Mouse (Mus musculus) hindbrain, postnatal 0 days (tissue): ENCODE results near the gene Txnip. TPM values are rescaled to one million over a fixed set of nuclear protein-coding genes. Genes with fewer than 3 reads are reported as not detected.

Source experiments
- ATAC-seq: fragments of 200-750 bp; cut with Nextera tagmentation; 2 replicates; pipeline ENCODE4 v1.8.0; 2017; ENCODE audit warnings: mild to moderate bottlenecking, moderate TSS enrichment, moderate library complexity
- DNase-seq: peaks from one replicate; pipeline ENCODE4 v3.0.0-alpha.2; 2015; ENCODE audit warnings: low spot score
- H3K27ac ChIP-seq: fragments of 300-500 bp; sonication (generic); 2 replicates; pipeline ENCODE4 v1.5.1; 2014; ENCODE audit warnings: mild to moderate bottlenecking
- H3K27me3 ChIP-seq: fragments of 300-500 bp; sonication (generic); 2 replicates; pipeline ENCODE4 v1.6.1; 2014; ENCODE audit warnings: low read length, mixed read lengths; ENCODE audit not compliant: insufficient read depth
- H3K36me3 ChIP-seq: fragments of 300-500 bp; sonication (generic); 2 replicates; pipeline ENCODE4 v1.6.1; 2014; ENCODE audit warnings: low read length, mixed read lengths; ENCODE audit not compliant: insufficient read depth
- H3K4me1 ChIP-seq: fragments of 300-500 bp; sonication (generic); 2 replicates; pipeline ENCODE4 v1.6.1; 2014; ENCODE audit warnings: antibody characterized with exemption, low read length, mixed read lengths; ENCODE audit not compliant: insufficient read depth
- H3K4me2 ChIP-seq: fragments of 300-500 bp; sonication (generic); 2 replicates; pipeline ENCODE4 v1.6.1; 2014; ENCODE audit warnings: low read depth, mild to moderate bottlenecking, low read length, moderate library complexity, mixed read lengths
- H3K4me3 ChIP-seq: fragments of 300-500 bp; sonication (generic); 2 replicates; pipeline ENCODE4 v1.5.1; 2014; ENCODE audit warnings: low read length
- H3K9ac ChIP-seq: fragments of 300-500 bp; sonication (generic); replicated peaks from 2 replicates; pipeline ENCODE4 v1.6.1; 2014; ENCODE audit warnings: mild to moderate bottlenecking, low read length, moderate library complexity, mixed read lengths
- H3K9me3 ChIP-seq: fragments of 300-500 bp; sonication (generic); 2 replicates; pipeline ENCODE4 v1.6.1; 2016; ENCODE audit warnings: low read length, mixed read lengths
- CTCF ChIP-seq: IDR thresholded peaks from 2 replicates; pipeline ENCODE4 v1.5.1; 2016; ENCODE audit warnings: antibody characterized with exemption, control low read depth, low read depth
- WGBS: fragments of 180-500 bp; shearing (Covaris S2); extraction: QIAGEN DNeasy Blood & Tissue Kit; methylation state at CpG from one replicate; pipeline ENCODE4 v1.1.7; 2014; 5-methylcytosine and 5-hydroxymethylcytosine counted together
- polyA plus RNA-seq: library from polyadenylated mRNA; unstranded; fragments of >200 nt; fragmentation: Nextera tagmentation; extraction: Ambion mirVana; gene quantifications from 2 replicates; pipeline ENCODE4 v1.2.1, GENCODE M21; 2015
- total RNA-seq: library from RNA; depleted of rRNA; stranded (reverse); fragments of >200 nt; gene quantifications from 2 replicates; pipeline ENCODE4 v1.2.3, GENCODE M21; 2014; rRNA removed

Txnip gene
- total and polyA plus RNA-seq, 2 experiments from 2014 or later: 148 to 222 TPM

- H3K4me1 ChIP-seq: peaks cover 19% of the 10 kb centered on the region
- no peak for ATAC-seq
- 85% methylated on average over 4 of the region's 4 CpGs for whole genome bisulfite sequencing
These were observed 48.9 kb downstream of the Txnip start for GRCm38 (mm10) chr3:96606618-96607017.

More at GRCm38 (mm10) chr3:96606618-96607017, 48.9 kb downstream of the Txnip start:
- Histone ChIP-seq H3K36me3 (no peaks in the 10 kb centered on the region), H3K9me3 (no peaks in the 10 kb centered on the region), H3K4me3 (no peak overlapping the region), H3K4me2 (no peak overlapping the region), H3K27ac (no peak overlapping the region), H3K9ac (no peak overlapping the region), H3K27me3 (no peaks in the 10 kb centered on the region)
- TF ChIP-seq CTCF: no peak
- no peak for DNase-seq

Other genes with a start within 250 kb of the Txnip start
- not detected in 2 replicates for gene BC107364, start 105.7 kb upstream of the Txnip start, total RNA-seq
- gene BC107364, start 105.7 kb upstream of the Txnip start, polyA plus RNA-seq: not detected in 2 replicates
- 0.78 and 1.9 TPM in 2 replicates for gene Hfe2, start 32.8 kb upstream of the Txnip start, total RNA-seq
- 2.1 and 2.5 TPM in 2 replicates for gene Hfe2, start 32.8 kb upstream of the Txnip start, polyA plus RNA-seq
- not detected in 2 replicates for gene Gm16253, start 19.0 kb downstream of the Txnip start, total RNA-seq
- 0.48 and 0.96 TPM in 2 replicates for gene Gm16253, start 19.0 kb downstream of the Txnip start, polyA plus RNA-seq
- gene Polr3gl, start 36.2 kb downstream of the Txnip start, total RNA-seq: 10.7 and 11.2 TPM in 2 replicates
- 31.9 and 32.9 TPM in 2 replicates for gene Polr3gl, start 36.2 kb downstream of the Txnip start, polyA plus RNA-seq
- 26.4 and 29.6 TPM in 2 replicates for gene Ankrd34a, start 38.7 kb downstream of the Txnip start, total RNA-seq
- gene Ankrd34a, start 38.7 kb downstream of the Txnip start, polyA plus RNA-seq: 14.2 and 15.3 TPM in 2 replicates
- gene Lix1l, start 43.2 kb downstream of the Txnip start, total RNA-seq: 45.0 and 48.4 TPM in 2 replicates
- 3.9 and 5.2 TPM in 2 replicates for gene Lix1l, start 43.2 kb downstream of the Txnip start, polyA plus RNA-seq
- gene Rbm8a, start 72.0 kb downstream of the Txnip start, total RNA-seq: 14.9 and 17.0 TPM in 2 replicates
- 114 TPM in 2 replicates for gene Rbm8a, start 72.0 kb downstream of the Txnip start, polyA plus RNA-seq
- gene Pex11b, start 77.4 kb downstream of the Txnip start, total RNA-seq: 47.1 and 63.9 TPM in 2 replicates
- 66.9 and 67.3 TPM in 2 replicates for gene Pex11b, start 77.4 kb downstream of the Txnip start, polyA plus RNA-seq
- 0.32 TPM in 1 of 2 replicates, not detected in the other for gene Gm42957, start 77.5 kb downstream of the Txnip start, total RNA-seq
- gene Gm42957, start 77.5 kb downstream of the Txnip start, polyA plus RNA-seq: 0.15 TPM in 1 of 2 replicates, not detected in the other
- gene Itga10, start 87.6 kb downstream of the Txnip start, total RNA-seq: 2.3 and 2.6 TPM in 2 replicates
- gene Itga10, start 87.6 kb downstream of the Txnip start, polyA plus RNA-seq: 0.79 and 1.4 TPM in 2 replicates
- gene Ankrd35, start 112.2 kb downstream of the Txnip start, total RNA-seq: 2.1 and 6.4 TPM in 2 replicates
- gene Ankrd35, start 112.2 kb downstream of the Txnip start, polyA plus RNA-seq: 2.8 and 3.0 TPM in 2 replicates
- 37.5 and 46.1 TPM in 2 replicates for gene Pias3, start 138.4 kb downstream of the Txnip start, total RNA-seq
- gene Pias3, start 138.4 kb downstream of the Txnip start, polyA plus RNA-seq: 41.3 and 44.3 TPM in 2 replicates
- gene Nudt17, start 150.6 kb downstream of the Txnip start, total RNA-seq: 13.0 and 13.4 TPM in 2 replicates
- gene Nudt17, start 150.6 kb downstream of the Txnip start, polyA plus RNA-seq: 17.6 and 17.8 TPM in 2 replicates
- gene Polr3c, start 169.7 kb downstream of the Txnip start, total RNA-seq: 10.9 and 11.7 TPM in 2 replicates
- 26.3 and 29.1 TPM in 2 replicates for gene Polr3c, start 169.7 kb downstream of the Txnip start, polyA plus RNA-seq
- 47.9 and 53.8 TPM in 2 replicates for gene Rnf115, start 169.7 kb downstream of the Txnip start, total RNA-seq
- 76.6 and 81.2 TPM in 2 replicates for gene Rnf115, start 169.7 kb downstream of the Txnip start, polyA plus RNA-seq